Mouse (Mus musculus) C2C12 (cell line): ENCODE measurements around the gene Slc38a11.

Source experiments
- CEBPB ChIP-seq: IDR thresholded peaks from one replicate; pipeline ENCODE4 v1.6.1; 2011; ENCODE audit warnings: low read depth, mild to moderate bottlenecking, control low read depth, moderate library complexity
- CTCF ChIP-seq: IDR thresholded peaks from one replicate; pipeline ENCODE4 v1.5.1; 2011; ENCODE audit not compliant: control insufficient read depth, insufficient read depth, insufficient read length
- USF1 ChIP-seq: IDR thresholded peaks from one replicate; pipeline ENCODE4 v1.6.1; 2011; ENCODE audit warnings: low read depth, mild to moderate bottlenecking, control low read depth, moderate library complexity

DNA sequence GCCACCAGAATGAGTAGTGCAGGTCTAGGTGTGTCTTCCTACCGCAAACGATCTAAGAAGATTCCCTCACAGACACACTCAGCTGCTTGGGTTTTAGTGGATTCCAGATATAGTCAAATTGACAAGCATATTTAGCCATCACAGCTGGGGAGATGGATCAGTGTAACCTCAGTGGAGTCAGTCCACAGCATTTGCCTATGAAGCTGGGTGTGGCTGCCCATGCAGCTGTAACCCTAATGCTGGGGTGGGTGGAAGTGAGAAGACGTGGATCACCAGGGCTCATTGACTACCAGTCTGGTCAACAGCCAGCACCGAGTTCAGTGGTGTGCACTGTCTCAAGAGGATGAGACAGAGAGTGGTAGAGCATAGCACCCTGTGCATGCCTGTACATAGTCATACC is 74.1 kb downstream of the Slc38a11 start:
- TF ChIP-seq CTCF (no peak), USF1 (no peak), CEBPB (no peak)
